Mouse (Mus musculus) heart, embryonic 12.5 days (tissue): ENCODE measurements around the gene Ogn. TPM values are rescaled to one million over a fixed set of nuclear protein-coding genes. Genes with fewer than 3 reads are reported as not detected.
"Not testable (repeated sequence)": the region's sequence is repeated elsewhere in the genome, so short reads cannot be mapped to it uniquely, and the experiment has no call there.

ENCODE experiments used
- ATAC-seq: fragments of 200-750 bp; cut with Nextera tagmentation; 2 replicates; pipeline ENCODE4 v1.8.0; 2017; ENCODE audit warnings: moderate TSS enrichment, moderate library complexity; ENCODE audit not compliant: insufficient number of reproducible peaks, low FRiP score
- H3K27ac ChIP-seq: fragments of 300-500 bp; sonication (generic); 2 replicates; pipeline ENCODE4 v1.5.1; 2016; ENCODE audit warnings: mild to moderate bottlenecking, moderate library complexity; ENCODE audit not compliant: poor library complexity, severe bottlenecking
- H3K27me3 ChIP-seq: fragments of 300-500 bp; sonication (generic); replicated peaks from 2 replicates; pipeline ENCODE4 v1.6.1; 2016; ENCODE audit warnings: mild to moderate bottlenecking, moderate library complexity
- H3K36me3 ChIP-seq: fragments of 300-500 bp; sonication (generic); 2 replicates; pipeline ENCODE4 v1.6.1; 2016; ENCODE audit warnings: mild to moderate bottlenecking, moderate library complexity
- H3K4me1 ChIP-seq: fragments of 300-500 bp; sonication (generic); replicated peaks from 2 replicates; pipeline ENCODE4 v1.6.1; 2016; ENCODE audit warnings: mild to moderate bottlenecking
- H3K4me2 ChIP-seq: fragments of 300-500 bp; sonication (generic); 2 replicates; pipeline ENCODE4 v1.6.1; 2016; ENCODE audit warnings: mild to moderate bottlenecking, moderate library complexity
- H3K4me3 ChIP-seq: fragments of 300-500 bp; sonication (generic); 2 replicates; pipeline ENCODE4 v1.5.1; 2016; ENCODE audit warnings: mild to moderate bottlenecking
- H3K9ac ChIP-seq: fragments of 300-500 bp; sonication (generic); 2 replicates; pipeline ENCODE4 v1.6.1; 2016; ENCODE audit warnings: mild to moderate bottlenecking, moderate library complexity
- H3K9me3 ChIP-seq: fragments of 300-500 bp; sonication (generic); replicated peaks from 2 replicates; pipeline ENCODE4 v1.6.1; 2016; ENCODE audit warnings: mild to moderate bottlenecking, moderate library complexity
- WGBS: fragments of 180-500 bp; shearing (Covaris S2); methylation state at CpG from one replicate; pipeline ENCODE4 v1.1.7; 2016; 5-methylcytosine and 5-hydroxymethylcytosine counted together
- polyA plus RNA-seq: library from polyadenylated mRNA; unstranded; fragments of >200 nt; fragmentation: Nextera tagmentation; extraction: Ambion mirVana; gene quantifications from 2 replicates; pipeline ENCODE4 v1.2.1, GENCODE M21; 2016

The Ogn gene
- 10.3 and 10.6 TPM in 2 replicates for polyA plus RNA-seq

DNA sequence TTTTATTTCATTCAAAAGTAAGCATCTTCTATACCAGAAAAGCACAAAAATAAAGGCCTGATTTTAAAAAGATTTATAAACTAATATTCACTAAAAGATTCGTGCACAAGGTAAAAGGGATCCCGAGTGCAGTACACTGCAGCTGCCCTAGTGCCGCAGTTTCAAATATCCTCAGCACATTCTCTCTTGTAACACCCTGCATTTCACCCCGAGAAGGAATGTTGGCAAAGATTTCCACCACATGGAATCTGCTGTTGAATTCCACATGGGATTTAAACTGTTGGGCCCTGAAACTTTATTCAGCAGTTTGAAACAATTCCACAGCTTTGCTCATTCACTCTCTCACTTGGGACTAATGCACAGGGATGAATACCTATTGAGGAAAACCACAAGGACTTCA lies at the start of gene Ogn:
Gene Ogn, plus strand, starts transcription at position 333 of the 400 bp plus-strand sequence.
- Histone ChIP-seq H3K4me1 (no peaks in the 10 kb centered on the region), H3K4me3 (no peak within 1 kb of the TSS), H3K4me2 (no peak within 1 kb of the TSS), H3K9ac (no peak within 1 kb of the TSS), H3K27ac (no peak within 1 kb of the TSS), H3K9me3 (no peaks in the 10 kb centered on the region), H3K36me3 (no peaks in the 10 kb centered on the region), H3K27me3 (no peaks in the 10 kb centered on the region)
- 52% methylated on average over 4 of the region's 4 CpGs for WGBS
- no peak for ATAC-seq

GRCm38 (mm10) chr13:49559185-49559584 lies 48.7 kb upstream of the Ogn start:
- no peak overlapping the region for H3K4me3 ChIP-seq
- WGBS: 40% methylated on average over 2 of the region's 2 CpGs

GRCm38 (mm10) chr13:49560886-49561285 lies 47.0 kb upstream of the Ogn start:
- no peak overlapping the region for H3K4me2 ChIP-seq
- H3K4me1 ChIP-seq: 0 out of 2 replicates have a peak, but pooled peaks cover 2% of the 10 kb centered on the region
- no peak for ATAC-seq
- no peak overlapping the region for H3K9ac ChIP-seq
- no peak overlapping the region for H3K4me3 ChIP-seq
- no peak overlapping the region for H3K27ac ChIP-seq
- H3K36me3 ChIP-seq: no peaks in the 10 kb centered on the region
- 39% methylated on average over 2 of the region's 2 CpGs for WGBS
- no peaks in the 10 kb centered on the region for H3K27me3 ChIP-seq
- H3K9me3 ChIP-seq: no peaks in the 10 kb centered on the region

More at GRCm38 (mm10) chr13:49559185-49559584, 48.7 kb upstream of the Ogn start:
- Histone ChIP-seq H3K36me3 (no peaks in the 10 kb centered on the region), H3K27ac (no peak overlapping the region), H3K9ac (no peak overlapping the region), H3K4me1 (no peaks in the 10 kb centered on the region), H3K4me2 (no peak overlapping the region), H3K27me3 (no peaks in the 10 kb centered on the region), H3K9me3 (no peaks in the 10 kb centered on the region)
- ATAC-seq: no peak

DNA sequence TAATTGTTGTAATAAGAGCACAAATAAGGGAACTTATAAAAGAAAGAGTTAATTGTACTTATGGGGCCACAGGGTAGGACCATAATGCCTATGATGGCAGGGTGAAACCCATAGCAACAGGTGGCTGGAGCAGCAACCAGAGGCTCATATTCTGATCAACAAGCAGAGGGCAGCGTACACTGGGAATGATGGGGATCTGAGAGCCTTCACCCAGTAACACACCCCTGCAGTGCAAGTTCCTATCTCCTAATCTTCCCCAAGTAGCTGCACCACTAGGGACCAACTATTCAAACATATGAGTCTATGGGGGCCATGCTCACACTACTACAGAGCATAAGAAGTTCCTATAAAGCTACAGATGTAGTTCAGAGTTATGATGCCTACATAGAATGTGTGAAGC lies 43.5 kb upstream of the Ogn start:
- no peak for ATAC-seq
- no peak overlapping the region for H3K27ac ChIP-seq
- H3K36me3 ChIP-seq: no peaks in the 10 kb centered on the region
- H3K27me3 ChIP-seq: no peaks in the 10 kb centered on the region
- no peak overlapping the region for H3K9ac ChIP-seq
- H3K9me3 ChIP-seq: no peaks in the 10 kb centered on the region
- no peak overlapping the region for H3K4me3 ChIP-seq
- H3K4me2 ChIP-seq: no peak overlapping the region
- 92% methylated on average over 1 of the region's 1 CpGs for WGBS
- H3K4me1 ChIP-seq: 0 out of 2 replicates have a peak, but pooled peaks cover 2% of the 10 kb centered on the region

- Histone ChIP-seq H3K9ac (no peak overlapping the region), H3K36me3 (no peaks in the 10 kb centered on the region), H3K27me3 (no peaks in the 10 kb centered on the region), H3K27ac (no peak overlapping the region), H3K9me3 (no peaks in the 10 kb centered on the region), H3K4me2 (no peak overlapping the region), H3K4me3 (no peak overlapping the region), H3K4me1 (no peaks in the 10 kb centered on the region)
- no peak for ATAC-seq
- 64% methylated on average over 3 of the region's 3 CpGs for WGBS
Observed at GRCm38 (mm10) chr13:49570371-49570770, 37.5 kb upstream of the Ogn start.

- Histone ChIP-seq H3K4me3 (no peak overlapping the region), H3K9ac (no peak overlapping the region), H3K9me3 (no peaks in the 10 kb centered on the region), H3K4me2 (no peak overlapping the region), H3K27ac (no peak overlapping the region), H3K4me1 (no peaks in the 10 kb centered on the region), H3K27me3 (no peaks in the 10 kb centered on the region), H3K36me3 (no peaks in the 10 kb centered on the region)
- 79% methylated on average over 2 of the region's 2 CpGs for WGBS
- no peak for ATAC-seq
Observed at GRCm38 (mm10) chr13:49571418-49571817, 36.4 kb upstream of the Ogn start.

DNA sequence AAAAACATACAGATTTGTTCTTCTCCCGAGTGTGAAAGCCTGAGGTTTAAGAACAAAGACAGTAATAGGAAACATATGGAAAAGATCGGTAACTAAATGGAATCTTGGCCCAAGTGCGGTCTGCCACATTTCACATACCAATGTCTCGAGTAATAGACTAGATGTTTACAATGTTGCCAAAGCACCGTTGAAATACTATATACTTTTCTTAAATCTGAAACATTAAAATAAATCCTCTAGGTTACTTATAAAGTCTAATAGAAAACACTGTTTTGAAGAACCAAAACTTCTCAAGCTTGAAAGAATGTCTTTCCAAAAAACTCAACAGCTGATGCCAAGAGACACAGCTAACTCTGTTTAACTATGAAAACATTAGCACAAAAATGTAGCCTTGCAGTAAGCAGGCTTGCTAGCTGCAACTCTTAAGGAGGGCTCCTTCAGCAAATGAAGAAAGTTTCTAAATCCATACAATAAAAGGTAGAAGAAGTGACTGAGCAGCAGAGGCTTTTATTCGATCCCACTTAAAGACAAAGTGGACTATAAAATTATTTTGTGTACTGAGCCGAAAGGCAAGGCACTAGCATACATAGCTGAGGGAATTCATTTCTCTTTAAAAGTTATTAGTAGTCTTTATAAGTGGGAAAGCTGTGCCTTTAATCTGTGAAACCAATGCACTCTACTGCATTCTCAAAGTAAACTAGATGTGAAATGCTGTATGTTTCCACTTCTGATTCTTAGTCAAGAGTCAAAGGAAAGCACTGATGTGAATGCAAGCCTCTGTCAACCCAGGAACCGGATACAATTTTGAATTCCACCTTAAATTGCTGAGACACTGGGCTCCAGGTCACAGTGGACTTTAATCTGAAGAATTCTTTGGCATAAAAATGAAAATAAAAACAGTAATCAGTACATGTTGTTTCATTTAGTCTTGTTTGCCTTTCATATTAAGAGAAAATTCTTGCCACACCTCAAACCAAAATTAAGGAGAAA lies 26.0 kb upstream of the Ogn start, which contains the start of gene Omd:
Gene Omd, plus strand, starts transcription at position 922 of the 990 bp plus-strand sequence.
- Histone ChIP-seq H3K9ac (no peak within 1 kb of the TSS), H3K4me1 (no peaks in the 10 kb centered on the region), H3K27ac (peak within 1 kb of the TSS; percentile 61), H3K4me3 (no peak within 1 kb of the TSS), H3K9me3 (no peaks in the 10 kb centered on the region), H3K27me3 (no peaks in the 10 kb centered on the region), H3K4me2 (no peak within 1 kb of the TSS), H3K36me3 (no peaks in the 10 kb centered on the region)
- no peak for ATAC-seq
- 63% methylated on average over 8 of the region's 8 CpGs for WGBS

DNA sequence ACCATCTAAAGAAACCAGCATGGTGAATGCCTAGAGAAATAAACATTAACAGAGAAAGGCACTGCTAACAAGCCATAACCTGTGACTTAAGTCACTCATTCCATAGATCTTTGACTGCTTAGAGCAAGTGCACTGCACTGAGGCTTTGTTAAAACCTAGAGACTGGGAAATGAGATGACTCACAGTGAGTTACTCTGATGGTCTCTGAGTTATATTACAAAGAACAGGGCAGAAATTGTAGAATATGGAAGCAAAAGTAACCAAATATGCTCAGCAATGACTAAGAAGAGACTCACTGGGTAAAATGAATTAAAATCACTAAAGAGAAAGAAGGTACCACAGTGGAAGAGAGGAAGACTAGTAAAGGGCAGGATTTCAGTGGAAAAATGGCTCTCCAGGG lies 24.0 kb upstream of the Ogn start:
- Histone ChIP-seq H3K27ac (no peak overlapping the region), H3K4me1 (no peaks in the 10 kb centered on the region), H3K4me2 (no peak overlapping the region), H3K4me3 (no peak overlapping the region), H3K27me3 (no peaks in the 10 kb centered on the region), H3K9ac (no peak overlapping the region), H3K36me3 (no peaks in the 10 kb centered on the region), H3K9me3 (no peaks in the 10 kb centered on the region)
- no peak for ATAC-seq

- Histone ChIP-seq H3K4me1 (no peaks in the 10 kb centered on the region), H3K4me2 (no peak overlapping the region), H3K27me3 (no peaks in the 10 kb centered on the region), H3K36me3 (no peaks in the 10 kb centered on the region), H3K27ac (no peak overlapping the region), H3K4me3 (no peak overlapping the region), H3K9ac (no peak overlapping the region), H3K9me3 (no peaks in the 10 kb centered on the region)
- WGBS: 84% methylated on average over 8 of the region's 8 CpGs
- no peak for ATAC-seq
Observed at GRCm38 (mm10) chr13:49584307-49585005, 23.4 kb upstream of the Ogn start.

DNA sequence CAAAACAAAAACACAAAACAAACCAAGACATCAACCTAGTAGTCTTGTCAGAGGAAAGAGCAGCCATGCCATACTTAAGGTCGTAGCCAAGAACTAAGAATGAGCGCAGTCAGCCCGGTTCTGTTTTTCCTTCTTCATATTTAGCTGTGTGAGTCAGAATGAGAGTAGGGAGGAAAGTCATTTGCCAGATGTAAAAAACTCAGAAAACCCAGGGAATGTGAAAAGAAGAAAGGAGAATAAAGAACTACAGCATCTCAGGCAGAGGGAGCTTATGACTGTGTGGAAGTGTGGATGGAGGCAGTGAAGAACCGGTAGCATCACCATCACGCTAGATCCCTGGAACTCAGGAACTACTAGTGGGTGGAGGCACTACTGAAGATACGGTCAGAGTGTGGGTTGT lies 21.8 kb upstream of the Ogn start:
- H3K4me3 ChIP-seq: no peak overlapping the region
- H3K4me1 ChIP-seq: no peaks in the 10 kb centered on the region
- no peak overlapping the region for H3K27ac ChIP-seq
- no peak overlapping the region for H3K9ac ChIP-seq
- H3K36me3 ChIP-seq: no peaks in the 10 kb centered on the region
- H3K4me2 ChIP-seq: no peak overlapping the region
- H3K9me3 ChIP-seq: no peaks in the 10 kb centered on the region
- H3K27me3 ChIP-seq: no peaks in the 10 kb centered on the region
- 89% methylated on average over 6 of the region's 6 CpGs for WGBS
- ATAC-seq: no peak

DNA sequence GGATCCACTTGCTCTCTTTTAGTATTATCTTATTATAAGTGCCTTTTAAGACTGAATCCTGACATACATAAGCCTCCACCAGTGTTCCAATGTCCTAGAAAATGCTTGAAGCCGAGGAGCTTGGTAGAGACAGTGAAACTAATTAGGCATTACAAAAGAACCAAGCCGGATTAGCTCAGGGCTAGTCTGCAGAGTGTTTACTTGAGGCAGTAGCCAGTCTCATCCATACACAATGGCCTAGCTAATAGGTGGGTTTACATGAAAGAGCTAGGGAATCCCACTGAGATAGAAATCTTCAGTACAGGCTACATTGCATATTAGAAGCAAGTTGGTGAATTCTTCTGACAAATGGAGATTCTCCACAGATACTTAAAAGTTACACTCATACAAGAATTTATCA lies 5.3 kb upstream of the Ogn start:
- H3K9me3 ChIP-seq, H3K4me3 ChIP-seq, ATAC-seq, H3K27ac ChIP-seq, H3K9ac ChIP-seq, H3K27me3 ChIP-seq, H3K36me3 ChIP-seq, H3K4me2 ChIP-seq, H3K4me1 ChIP-seq: not testable (repeated sequence)
- WGBS: 84% methylated on average over 2 of the region's 2 CpGs
